Mouse (Mus musculus) lung, postnatal 10 days (tissue): Measurements from ENCODE around the gene Lmo7.

Experiments
- DNase-seq: peaks from one replicate; pipeline ENCODE4 v3.0.0; 2021

The Lmo7 gene

DNA sequence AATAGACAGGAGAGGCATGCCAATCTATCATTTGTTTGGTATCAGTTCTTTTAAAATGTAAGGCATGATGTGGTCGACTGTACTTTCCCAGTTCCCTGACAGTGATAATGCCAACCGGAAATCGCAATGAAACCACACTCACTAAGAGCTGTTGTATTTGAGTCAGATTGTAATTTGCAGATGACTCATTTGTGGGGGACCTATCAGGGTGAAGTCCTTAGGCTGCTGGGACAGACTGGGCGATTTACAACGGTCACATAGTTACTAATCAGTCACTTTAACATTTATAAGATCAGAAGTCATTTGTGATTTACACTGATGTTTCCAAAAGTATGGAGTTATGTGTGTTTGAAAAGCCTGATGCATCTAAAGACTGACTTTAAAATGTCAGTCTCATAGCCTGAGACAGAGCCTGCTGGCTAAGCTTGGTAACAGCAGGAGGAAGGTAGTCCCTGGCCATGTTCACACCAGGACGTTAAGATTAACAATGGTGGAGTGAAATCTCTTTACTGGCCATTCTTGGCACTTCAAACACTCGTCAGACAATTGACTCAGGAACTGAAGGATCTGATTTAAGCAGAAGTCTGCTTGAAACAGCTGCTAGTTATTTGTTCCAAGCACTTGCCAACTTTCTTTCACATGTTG is 149.4 kb downstream of the Lmo7 start:
- no peak for DNase-seq

DNA sequence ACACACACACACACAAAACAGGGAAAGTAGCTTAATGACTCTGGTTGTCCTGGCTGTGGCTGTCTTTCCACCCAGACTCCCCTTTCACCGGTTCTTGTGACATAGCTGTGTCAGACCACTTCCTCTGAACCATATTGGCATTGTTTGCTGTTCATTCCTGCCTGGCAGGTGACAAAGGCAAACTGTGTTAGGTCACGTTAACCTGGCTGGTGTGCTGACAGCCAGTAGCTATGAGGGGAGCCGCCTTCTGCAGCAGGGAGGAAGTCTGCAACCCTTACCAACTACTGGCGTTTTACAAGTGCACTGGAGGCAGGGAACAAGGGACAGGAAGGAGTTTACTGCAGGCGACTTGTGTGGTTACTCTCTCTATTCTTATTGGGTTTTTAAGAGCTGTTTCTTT is 153.2 kb downstream of the Lmo7 start:
- DNase-seq = peak; percentile 25

DNA sequence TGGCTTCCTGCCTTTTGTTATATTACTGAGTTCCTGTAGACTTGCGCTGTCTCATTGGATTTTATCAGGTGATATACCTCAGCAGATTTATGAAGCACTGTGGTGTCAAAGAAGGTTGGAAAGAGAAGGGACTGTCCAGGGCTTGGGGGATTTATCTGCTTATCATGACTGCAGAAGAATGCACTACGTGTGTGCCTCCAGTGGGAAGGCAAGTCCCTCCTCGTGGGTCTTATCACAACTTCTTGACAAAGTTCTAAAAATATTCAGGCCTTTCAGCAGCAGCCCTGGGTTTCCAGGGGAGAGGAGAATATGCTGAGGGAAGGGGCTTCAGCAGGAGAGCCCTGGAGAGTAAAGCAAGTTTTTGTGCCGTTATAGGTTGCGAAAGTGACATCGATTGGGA is 154.0 kb downstream of the Lmo7 start:
- DNase-seq = no peak

DNA sequence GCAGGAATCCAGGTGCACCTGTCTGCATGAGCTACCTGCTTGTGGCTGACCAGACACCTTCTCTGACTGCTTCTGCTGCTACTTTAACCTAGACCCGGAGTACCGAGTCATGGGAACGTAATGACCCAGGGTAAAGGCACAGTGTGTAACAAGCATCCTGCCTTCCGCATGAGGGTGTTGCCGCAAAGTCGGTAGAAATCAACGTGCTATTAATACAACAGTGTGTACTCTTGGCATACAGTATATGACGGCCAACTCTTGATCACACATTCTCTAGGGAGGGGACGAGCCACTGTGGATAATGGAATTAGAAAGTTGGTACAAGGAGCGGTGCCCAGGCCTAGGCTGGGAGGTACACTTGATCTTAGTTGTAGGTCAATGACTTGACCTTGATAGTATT is 156.6 kb downstream of the Lmo7 start:
- DNase-seq = no peak

DNA sequence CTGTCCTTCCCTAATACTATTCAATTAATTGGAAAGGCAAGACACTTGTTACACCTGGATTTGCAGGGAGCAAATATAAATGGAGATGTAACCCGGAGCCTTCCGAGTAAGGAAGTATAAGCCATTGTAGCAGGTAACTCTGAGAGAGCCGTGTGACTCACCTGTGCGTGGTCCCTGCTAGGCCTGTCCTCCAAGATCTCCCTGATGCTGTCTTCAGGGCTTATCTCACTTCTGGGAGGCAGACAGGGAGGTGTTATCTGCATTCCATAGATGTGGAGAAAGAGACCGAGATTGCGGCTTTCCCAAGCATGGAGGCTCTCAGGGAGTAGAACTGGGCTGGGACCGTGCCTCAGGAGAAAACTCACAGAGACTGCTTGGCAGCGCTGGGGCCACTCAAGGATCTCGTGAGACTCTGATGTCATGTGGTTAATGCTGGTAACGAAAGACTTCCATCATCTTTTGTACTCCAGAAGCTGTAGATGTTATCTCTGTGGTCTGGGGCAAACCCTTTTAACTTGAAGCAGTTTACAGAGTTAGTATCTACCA is 162.2 kb downstream of the Lmo7 start:
- DNase-seq = no peak

DNA sequence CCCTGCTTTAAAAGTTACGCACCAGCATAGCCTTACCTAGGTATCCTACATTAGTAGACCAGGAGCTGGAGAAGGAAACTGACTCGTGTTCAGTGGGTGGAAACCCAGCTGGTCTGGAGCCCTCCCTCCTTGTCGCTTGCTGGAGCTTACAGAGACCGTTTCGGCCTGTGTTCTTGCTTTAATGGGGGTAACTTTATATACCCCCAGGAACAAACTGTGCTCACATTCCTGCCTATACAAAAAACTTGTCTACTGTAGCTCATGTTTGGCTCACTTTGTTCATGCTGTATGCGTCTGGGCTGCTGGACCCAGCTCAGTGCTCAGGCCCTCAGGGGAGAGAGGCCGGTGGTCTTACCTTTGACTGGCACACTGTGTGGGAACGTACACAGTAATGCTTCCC is 162.7 kb downstream of the Lmo7 start:
- DNase-seq = no peak

DNA sequence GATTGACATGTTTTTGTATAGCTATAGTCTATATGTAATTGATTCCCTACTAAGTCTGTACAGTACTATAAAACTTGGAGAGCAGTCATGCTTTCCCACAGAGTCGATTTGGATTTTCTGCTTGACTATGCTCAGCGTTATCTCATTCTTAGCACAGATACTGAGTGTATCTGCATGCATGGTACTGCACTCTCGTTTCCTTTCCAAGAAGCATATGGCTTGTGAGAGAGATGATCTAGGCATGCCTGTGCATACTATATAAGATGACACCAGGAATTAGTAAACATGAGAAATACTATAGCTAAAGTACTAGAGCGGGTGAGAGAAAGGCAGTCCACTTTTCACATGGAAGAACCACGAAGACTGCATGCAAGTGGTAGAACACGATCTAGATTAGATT is 163.5 kb downstream of the Lmo7 start:
- DNase-seq = no peak

DNA sequence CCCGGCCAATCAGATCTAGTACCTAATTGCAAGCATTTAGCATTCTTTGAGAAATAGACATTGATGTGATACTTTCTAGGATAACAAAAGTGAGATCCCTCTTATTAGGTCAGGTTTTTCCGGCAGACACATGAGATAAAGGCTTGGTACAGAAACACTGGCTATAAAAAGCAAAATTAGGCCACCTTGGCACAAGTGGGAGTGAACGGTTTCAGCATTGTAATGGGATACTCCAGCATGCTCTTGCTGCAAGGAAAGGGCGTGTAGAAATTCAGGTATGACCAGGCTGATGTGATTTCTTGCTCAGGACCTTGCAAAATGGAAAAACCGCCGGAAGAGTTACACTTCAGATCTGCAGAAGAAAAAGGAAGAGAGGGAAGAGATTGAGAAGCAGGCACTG is 168.5 kb downstream of the Lmo7 start:
- no peak for DNase-seq

DNA sequence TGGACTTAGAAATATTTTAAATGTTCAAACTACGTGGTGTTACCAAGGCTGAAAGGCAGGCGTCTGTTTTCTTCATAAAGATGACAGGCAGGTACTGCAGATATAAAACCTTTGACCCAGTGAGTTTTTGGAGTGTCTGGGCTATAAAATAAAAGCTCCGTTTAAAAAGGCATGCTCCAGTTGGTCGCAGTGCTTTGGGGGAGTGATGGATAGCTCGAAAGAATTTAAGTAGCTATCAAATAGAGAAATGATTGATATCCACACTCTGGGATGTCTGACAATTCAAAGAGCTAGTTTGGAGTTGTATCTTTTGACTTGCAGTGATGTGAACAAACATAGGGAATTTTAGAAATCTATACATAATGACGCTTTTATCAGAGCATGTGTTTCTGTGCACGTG is 171.7 kb downstream of the Lmo7 start:
- no peak for DNase-seq

DNA sequence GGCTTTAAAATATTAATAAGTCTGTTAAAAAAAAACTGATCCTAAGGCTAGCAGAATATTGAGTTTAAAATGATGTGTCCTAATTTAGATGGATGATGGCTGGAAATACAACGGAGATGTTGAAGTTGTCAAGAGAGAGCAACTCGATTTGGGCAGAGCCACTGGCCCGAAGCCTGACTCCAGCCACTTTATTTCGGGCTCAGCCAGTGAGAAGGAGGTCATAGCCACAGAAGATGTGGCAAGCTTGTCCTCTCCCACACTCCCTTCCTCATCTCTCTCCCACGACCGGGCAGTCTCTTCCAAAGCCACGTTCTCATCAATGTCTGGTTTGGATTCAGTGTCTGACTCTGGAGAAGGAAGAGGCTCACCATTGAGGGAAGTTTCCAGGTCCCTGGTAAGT is 172.2 kb downstream of the Lmo7 start:
- DNase-seq = no peak

DNA sequence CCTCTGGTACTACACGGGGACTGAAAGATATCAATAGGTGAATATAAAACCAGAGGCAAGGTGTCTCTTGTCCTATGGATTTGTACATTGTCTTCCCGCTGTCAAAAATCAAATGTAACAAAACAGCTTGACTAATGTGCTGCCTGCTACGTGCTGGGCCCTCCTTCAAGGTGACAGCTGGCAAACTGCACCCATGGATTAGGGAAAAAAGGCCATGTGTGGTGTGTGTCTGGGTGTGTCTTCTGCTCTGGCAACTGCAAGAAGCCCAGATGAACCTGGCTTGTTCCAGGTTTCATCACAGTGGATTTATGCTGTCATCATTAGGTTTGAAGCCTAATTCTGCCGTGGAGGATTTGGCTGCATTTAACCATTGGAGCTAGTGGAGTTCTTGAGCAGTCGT is 174.0 kb downstream of the Lmo7 start:
- DNase-seq = no peak

DNA sequence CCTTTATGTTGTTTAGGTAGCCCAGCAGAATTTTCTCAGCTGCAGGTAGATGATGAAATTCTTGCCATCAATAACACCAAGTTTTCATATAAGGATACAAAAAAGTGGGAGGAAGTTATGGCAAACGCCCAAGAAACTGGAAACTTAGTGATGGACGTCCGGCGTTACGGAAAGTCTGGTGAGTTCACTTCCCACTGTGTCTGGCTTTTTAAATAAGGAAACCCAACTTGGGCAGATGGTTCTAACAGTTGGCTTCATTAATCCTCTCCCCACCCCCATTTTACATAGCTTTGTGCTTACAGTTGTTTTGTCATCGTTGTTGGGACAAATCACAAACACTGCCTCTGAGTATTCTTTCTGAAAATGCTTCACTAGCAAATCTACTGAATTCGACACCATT is 182.2 kb downstream of the Lmo7 start:
- no peak for DNase-seq

DNA sequence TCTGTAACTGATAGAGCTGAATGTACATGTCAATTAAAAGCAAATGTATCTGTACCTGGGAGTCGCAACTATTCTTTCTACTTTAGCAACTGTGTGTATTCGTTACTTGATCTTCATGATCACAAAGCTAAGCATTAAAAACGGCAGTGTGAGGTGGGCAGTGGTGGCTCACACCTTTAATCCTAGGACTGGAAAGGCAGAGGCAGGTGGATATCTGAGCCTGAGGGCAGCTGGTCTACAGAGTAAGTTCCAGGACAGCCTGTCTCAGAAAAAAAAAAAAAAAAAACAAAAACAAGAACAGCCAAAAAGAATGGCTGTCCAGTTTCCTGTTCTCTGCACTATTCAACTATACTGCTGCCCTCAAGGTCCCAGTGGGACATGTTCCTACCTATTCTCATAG is 182.6 kb downstream of the Lmo7 start:
- no peak for DNase-seq

DNA sequence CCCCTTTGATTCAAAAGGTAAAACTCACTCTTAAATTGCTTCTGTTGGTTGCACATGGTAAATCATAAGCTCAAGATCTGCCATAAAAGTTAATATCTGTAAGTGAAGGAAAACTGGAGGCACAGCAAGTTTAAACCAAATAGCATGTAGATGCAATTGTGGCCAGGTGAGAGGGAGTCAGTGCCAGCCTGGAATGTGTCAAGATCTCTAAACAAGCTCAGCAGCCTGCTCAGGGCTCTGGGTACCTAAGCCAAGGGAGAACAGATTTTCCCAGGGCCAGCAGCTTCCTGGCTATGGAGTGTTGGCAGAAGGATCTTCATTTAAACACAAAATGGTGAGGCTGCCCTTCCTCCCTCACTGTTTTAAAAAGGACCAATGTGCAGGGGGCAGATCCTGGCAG is 184.6 kb downstream of the Lmo7 start:
- DNase-seq = no peak

DNA sequence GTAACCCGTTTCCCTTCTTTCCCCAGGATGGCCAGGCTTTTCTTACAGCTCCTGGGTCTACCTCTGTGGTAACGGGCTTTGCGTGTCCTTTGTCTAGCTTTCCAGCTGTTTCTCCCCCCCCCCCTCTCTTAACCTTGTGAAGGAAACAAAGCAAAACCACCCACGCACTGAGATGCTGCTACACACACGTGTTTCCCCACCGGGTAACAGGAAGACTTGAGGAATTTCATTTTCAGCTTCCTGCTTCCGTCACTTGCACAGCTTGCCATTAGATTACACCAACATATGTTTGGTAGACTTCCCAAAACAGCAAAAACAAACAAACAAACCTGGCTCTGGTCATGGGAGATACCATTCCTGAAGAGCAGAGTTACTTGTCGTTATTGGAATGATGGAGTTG is 186.1 kb downstream of the Lmo7 start:
- no peak for DNase-seq

DNA sequence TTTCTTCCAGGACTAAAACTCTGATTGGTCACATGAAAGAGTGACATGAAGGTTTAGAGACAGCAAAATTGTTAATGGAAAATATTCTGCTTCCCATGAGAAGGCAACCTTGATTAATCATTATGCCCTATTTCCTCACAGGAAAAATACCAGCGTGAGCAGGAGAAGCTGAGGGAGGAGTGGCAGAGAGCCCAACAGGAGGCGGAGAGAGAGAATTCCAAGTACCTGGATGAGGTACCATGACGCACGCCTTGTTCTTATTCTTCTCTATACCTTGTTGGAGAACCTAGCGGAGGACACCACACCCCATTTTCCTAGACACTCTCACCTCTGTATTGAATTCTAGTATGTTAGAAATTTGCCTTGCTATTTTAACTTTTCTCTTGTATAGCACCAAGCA is 188.7 kb downstream of the Lmo7 start:
- no peak for DNase-seq

DNA sequence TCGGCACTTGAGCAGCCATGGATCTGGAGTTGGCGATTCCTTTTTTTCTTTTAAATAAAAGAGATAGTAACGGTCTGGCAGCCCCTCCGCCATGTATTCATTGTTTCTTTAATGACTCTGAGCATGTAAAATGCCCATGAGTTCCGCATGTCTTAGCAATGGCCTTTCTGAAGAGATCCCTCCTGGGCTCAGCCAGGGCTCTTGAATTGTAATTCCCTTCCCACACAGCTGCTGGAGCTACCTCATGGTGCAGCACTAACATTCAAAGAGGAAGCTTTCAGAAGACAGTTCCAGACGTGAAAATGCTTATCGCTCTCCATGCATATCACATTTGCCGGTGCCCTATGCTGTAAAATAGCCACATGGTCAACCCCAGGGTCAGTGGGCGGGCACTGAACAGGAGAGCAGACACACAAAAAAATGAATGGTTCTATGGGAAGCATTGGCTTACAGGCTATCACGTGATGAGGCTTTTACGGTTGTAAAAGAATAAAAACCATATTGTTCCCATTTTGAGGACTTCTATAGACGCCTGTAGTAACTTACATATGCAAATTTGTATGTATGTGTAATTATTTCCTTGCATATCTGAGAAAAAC is 198.0 kb downstream of the Lmo7 start:
- no peak for DNase-seq

DNA sequence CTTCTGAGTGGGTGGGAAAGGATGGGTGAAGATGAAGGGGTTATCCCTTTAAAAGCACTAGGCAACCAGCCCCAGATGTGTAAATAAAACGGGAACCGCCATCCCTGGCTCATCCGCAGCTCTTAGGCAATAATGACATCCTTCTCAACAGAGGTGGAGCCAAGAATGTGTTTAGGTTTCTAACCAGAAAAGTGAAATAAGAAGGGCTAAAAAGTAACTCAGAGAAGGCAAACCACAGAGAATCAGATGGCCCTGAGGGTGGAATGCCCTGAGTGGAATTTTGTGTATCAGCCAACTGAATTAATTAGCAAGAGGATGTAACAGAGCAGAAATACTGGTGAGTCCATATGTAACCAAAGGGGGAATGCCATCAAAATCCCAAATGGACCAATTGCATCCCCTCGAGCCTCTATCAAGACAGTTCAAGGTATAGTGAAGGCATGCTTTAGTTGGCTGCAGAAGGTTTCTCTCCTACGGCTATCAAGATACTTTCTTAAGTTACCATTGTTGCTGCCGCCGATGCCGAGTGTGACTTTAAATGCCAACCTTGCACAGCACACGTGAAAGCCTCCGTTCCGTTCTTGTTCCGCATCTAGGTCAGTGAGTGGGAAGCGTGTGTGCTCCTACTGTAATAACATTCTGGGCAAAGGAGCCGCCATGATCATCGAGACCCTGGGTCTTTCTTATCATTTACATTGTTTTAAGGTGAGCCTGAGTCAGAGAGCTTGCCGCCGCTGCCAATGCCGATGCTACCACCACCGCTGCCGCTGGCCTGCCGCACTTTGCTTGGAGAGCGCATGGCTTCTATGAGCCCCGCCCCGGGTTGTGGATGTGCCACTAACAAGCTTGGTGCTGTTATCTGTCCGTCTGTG is 201.1 kb downstream of the Lmo7 start:
- no peak for DNase-seq

DNA sequence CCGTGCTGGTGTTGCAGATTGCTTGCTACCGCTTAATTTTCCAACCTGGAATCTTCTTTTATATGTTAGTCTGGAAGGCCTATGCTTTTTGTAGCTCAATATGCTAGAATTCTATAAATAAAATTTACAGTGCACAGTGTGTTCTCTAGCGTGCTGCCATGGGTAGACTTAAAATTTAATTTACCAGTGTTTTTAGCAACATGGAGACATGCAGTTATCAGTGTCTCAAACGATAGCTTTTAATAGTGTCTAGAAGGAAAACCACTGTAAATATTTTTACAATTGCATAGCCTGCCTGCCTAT is 201.6 kb downstream of the Lmo7 start:
- DNase-seq = no peak

DNA sequence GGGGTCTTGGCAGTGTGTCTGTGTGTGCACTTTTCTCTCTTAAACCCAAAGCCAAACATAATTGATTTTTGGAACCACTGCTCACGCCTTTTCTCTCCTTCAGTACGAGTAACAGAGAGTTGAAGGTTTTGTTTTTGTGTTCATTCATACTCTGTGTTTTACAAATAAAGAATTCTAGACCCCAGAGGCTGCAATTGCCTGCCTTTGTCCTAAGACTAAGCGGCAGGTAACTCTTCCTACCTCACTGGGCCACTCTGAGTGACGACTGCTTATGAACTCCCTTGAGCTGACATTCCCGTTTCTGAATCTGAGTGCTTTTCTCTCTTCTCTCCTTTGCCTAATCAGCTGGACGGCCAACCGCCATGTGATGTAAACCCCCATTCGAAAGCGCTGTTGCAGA is 203.8 kb downstream of the Lmo7 start:
- no peak for DNase-seq

DNA sequence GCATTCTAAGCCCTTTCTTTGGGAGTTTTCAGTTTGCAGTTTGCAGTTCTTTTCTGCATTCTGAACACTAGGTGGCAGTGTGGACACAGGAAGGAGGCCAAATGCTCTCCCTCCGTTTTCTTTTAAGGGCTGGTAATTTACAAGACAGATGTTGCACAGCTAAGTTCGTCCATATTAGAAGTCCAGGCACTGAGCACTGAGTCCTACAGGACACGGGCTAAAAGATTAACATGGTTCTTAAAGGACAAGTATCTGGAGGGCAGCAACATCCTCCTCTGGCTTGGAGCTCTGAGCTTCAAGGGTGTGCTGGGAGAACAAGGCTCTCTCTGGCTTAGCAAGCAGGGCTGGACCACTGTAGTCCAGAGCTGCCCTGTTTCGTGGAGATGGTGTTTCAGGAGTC is 213.2 kb downstream of the Lmo7 start:
- DNase-seq = peak; percentile 68

DNA sequence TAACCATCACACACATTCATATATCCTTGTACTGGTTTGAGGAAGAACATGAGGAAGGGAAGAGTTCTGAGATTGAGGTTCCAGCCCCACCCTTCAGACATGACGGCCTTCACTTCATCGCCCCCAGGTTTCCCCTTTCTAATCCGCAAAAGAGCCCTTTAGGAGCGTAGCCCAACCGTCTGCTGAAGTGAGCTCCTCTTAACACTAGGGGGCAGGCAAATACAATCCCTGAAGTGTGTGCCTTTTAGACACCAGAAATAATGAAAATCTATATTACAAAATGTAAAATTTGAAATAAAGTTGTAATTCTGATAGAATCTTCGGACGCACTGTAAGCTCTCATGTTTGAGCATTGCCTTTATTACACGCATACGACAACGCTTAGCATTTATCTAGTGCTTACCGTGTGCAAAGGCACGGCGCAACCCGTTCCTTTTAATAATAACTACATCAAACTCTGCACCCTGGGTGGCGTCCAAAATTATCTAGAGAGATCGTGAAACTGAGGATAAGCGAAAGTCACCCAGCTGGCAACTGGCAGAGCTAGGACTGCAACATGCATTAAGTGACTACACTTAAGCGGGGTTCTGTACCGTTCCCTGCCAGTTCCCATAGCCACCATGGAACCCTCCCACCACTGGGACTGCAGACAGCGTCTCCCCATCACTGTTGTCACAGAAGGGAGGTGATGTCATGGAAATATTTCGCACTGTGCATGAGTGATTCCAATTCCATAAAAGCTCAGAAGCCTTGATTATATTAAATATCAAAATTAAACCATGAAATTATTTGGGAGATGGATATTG is 217.2 kb downstream of the Lmo7 start:
- peak; percentile 59 for DNase-seq

DNA sequence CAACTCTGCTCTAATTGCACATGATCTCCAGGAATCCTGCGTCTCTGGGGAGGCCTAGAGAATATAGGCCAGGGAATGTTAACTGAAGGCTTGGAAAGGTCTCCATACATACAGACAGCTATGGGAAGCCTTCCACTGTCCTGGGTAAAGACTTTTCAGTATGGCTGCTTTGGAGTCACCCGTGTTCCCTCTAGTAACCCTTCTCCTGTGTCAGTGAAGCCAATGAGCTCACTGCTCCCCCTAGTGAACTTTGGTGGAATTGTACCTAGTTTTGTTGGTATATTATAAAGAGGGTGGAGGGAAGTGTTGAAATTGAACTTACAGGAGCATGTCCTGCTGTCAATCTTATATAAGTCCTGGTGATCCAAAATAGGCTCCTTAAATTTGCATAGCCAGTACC is 219.4 kb downstream of the Lmo7 start:
- peak; percentile 67 for DNase-seq
